Mouse (Mus musculus) liver, embryonic 16.5 days (tissue): ENCODE data around the gene Rnf121. TPM values are rescaled to one million over a fixed set of nuclear protein-coding genes. Genes with fewer than 3 reads are reported as not detected.

ENCODE experiments used
- ATAC-seq: fragments of 200-750 bp; cut with Nextera tagmentation; 2 replicates; pipeline ENCODE4 v1.8.0; 2017; ENCODE audit warnings: low read depth, mild to moderate bottlenecking, moderate number of reproducible peaks, moderate library complexity
- H3K27ac ChIP-seq: fragments of 300-500 bp; sonication (generic); 2 replicates; pipeline ENCODE4 v1.5.1; 2014; ENCODE audit warnings: mild to moderate bottlenecking, low read length
- H3K27me3 ChIP-seq: fragments of 300-500 bp; sonication (generic); 2 replicates; pipeline ENCODE4 v1.6.1; 2014; ENCODE audit warnings: low read depth, low read length, mixed read lengths; ENCODE audit not compliant: control insufficient read depth, insufficient read depth
- H3K36me3 ChIP-seq: fragments of 300-500 bp; sonication (generic); 2 replicates; pipeline ENCODE4 v1.6.1; 2014; ENCODE audit warnings: mild to moderate bottlenecking; ENCODE audit not compliant: control insufficient read depth, insufficient read depth
- H3K4me1 ChIP-seq: fragments of 300-500 bp; sonication (generic); 2 replicates; pipeline ENCODE4 v1.6.1; 2014; ENCODE audit warnings: low read depth, low read length, mixed read lengths; ENCODE audit not compliant: control insufficient read depth
- H3K4me2 ChIP-seq: fragments of 300-500 bp; sonication (generic); 2 replicates; pipeline ENCODE4 v1.6.1; 2014; ENCODE audit warnings: low read depth, low read length, mixed read lengths
- H3K4me3 ChIP-seq: fragments of 300-500 bp; sonication (generic); 2 replicates; pipeline ENCODE4 v1.5.1; 2014; ENCODE audit warnings: low read depth, mild to moderate bottlenecking, low read length
- H3K9ac ChIP-seq: fragments of 300-500 bp; sonication (generic); 2 replicates; pipeline ENCODE4 v1.6.1; 2014; ENCODE audit warnings: low read depth, low read length
- H3K9me3 ChIP-seq: fragments of 300-500 bp; sonication (generic); replicated peaks from 2 replicates; pipeline ENCODE4 v1.6.1; 2016; ENCODE audit warnings: low read length; ENCODE audit not compliant: control insufficient read depth
- WGBS: fragments of 180-500 bp; shearing (Covaris S2); extraction: QIAGEN DNeasy Blood & Tissue Kit; methylation state at CpG from one replicate; pipeline ENCODE4 v1.1.7; 2014; ENCODE audit not compliant: insufficient replicate concordance; 5-methylcytosine and 5-hydroxymethylcytosine counted together
- polyA plus RNA-seq: library from polyadenylated mRNA; unstranded; fragments of >200 nt; fragmentation: Nextera tagmentation; extraction: Ambion mirVana; gene quantifications from 2 replicates; pipeline ENCODE4 v1.2.1, GENCODE M21; 2015

Gene Rnf121
- polyA plus RNA-seq, 1 experiment from 2014 or later: 11.6 TPM

GRCm38 (mm10) chr7:102017452-102017851 lies 47.8 kb downstream of the Rnf121 start:
- Histone ChIP-seq H3K27me3 (no peaks in the 10 kb centered on the region), H3K9ac (no peak overlapping the region), H3K4me1 (no peaks in the 10 kb centered on the region), H3K4me2 (peak overlapping the region; percentile 2; the same call in 1 of the 2 replicates), H3K4me3 (no peak overlapping the region), H3K9me3 (no peaks in the 10 kb centered on the region), H3K27ac (peak overlapping the region; percentile 19; the same call in 1 of the 2 replicates), H3K36me3 (peaks cover 48% of the 10 kb centered on the region)
- WGBS: 62% methylated on average over 5 of the region's 5 CpGs
- no peak for ATAC-seq

- Histone ChIP-seq H3K27ac (0 out of 2 replicates have a peak overlapping the region, but pooled peaks have one; percentile 19), H3K9ac (no peak overlapping the region), H3K36me3 (peaks cover 51% of the 10 kb centered on the region), H3K4me3 (no peak overlapping the region), H3K9me3 (no peaks in the 10 kb centered on the region), H3K27me3 (no peaks in the 10 kb centered on the region), H3K4me2 (no peak overlapping the region), H3K4me1 (no peaks in the 10 kb centered on the region)
- WGBS: 69% methylated on average over 4 of the region's 4 CpGs
- ATAC-seq: no peak
Observed at GRCm38 (mm10) chr7:102016936-102017335, 48.3 kb downstream of the Rnf121 start.

GRCm38 (mm10) chr7:102014995-102015394 lies 50.3 kb downstream of the Rnf121 start:
- H3K36me3 ChIP-seq: peaks cover 67% of the 10 kb centered on the region
- ATAC-seq: no peak
- 90% methylated on average over 2 of the region's 2 CpGs for WGBS
- no peak overlapping the region for H3K9ac ChIP-seq
- H3K9me3 ChIP-seq: no peaks in the 10 kb centered on the region
- no peak overlapping the region for H3K4me2 ChIP-seq
- H3K4me3 ChIP-seq: no peak overlapping the region
- H3K4me1 ChIP-seq: no peaks in the 10 kb centered on the region; the same call in 1 of the 2 replicates
- no peaks in the 10 kb centered on the region for H3K27me3 ChIP-seq
- H3K27ac ChIP-seq: no peak overlapping the region

GRCm38 (mm10) chr7:102013416-102013815 lies 51.9 kb downstream of the Rnf121 start:
- no peaks in the 10 kb centered on the region for H3K27me3 ChIP-seq
- H3K27ac ChIP-seq: no peak overlapping the region
- no peak for ATAC-seq
- peaks cover 83% of the 10 kb centered on the region for H3K36me3 ChIP-seq
- H3K4me1 ChIP-seq: no peaks in the 10 kb centered on the region; the same call in 1 of the 2 replicates
- H3K9ac ChIP-seq: no peak overlapping the region
- WGBS: 85% methylated on average over 8 of the region's 8 CpGs
- no peaks in the 10 kb centered on the region for H3K9me3 ChIP-seq
- no peak overlapping the region for H3K4me3 ChIP-seq
- H3K4me2 ChIP-seq: no peak overlapping the region

GRCm38 (mm10) chr7:102011855-102012254 lies 53.4 kb downstream of the Rnf121 start:
- Histone ChIP-seq H3K4me3 (no peak overlapping the region), H3K36me3 (peaks cover 86% of the 10 kb centered on the region), H3K9me3 (no peaks in the 10 kb centered on the region), H3K4me2 (no peak overlapping the region), H3K9ac (no peak overlapping the region), H3K4me1 (peaks cover under 1% of the 10 kb centered on the region), H3K27ac (no peak overlapping the region), H3K27me3 (no peaks in the 10 kb centered on the region)
- no peak for ATAC-seq
- WGBS: 93% methylated on average over 9 of the region's 9 CpGs

- Histone ChIP-seq H3K4me2 (peak overlapping the region; percentile 27), H3K9me3 (no peaks in the 10 kb centered on the region), H3K4me1 (peaks cover 26% of the 10 kb centered on the region), H3K27ac (peak overlapping the region; percentile 33; the same call in 1 of the 2 replicates), H3K36me3 (peaks cover 59% of the 10 kb centered on the region), H3K27me3 (no peaks in the 10 kb centered on the region), H3K4me3 (no peak overlapping the region), H3K9ac (no peak overlapping the region)
- 35% methylated on average over 1 of the region's 1 CpGs for WGBS
- ATAC-seq: peak; percentile 86
Observed at GRCm38 (mm10) chr7:102006520-102006919, 58.7 kb downstream of the Rnf121 start.

GRCm38 (mm10) chr7:102000921-102001630 lies 64.2 kb downstream of the Rnf121 start:
- no peak for ATAC-seq
- Histone ChIP-seq H3K27ac (no peak overlapping the region), H3K27me3 (no peaks in the 10 kb centered on the region), H3K4me2 (no peak overlapping the region), H3K9me3 (no peaks in the 10 kb centered on the region), H3K9ac (no peak overlapping the region), H3K4me3 (no peak overlapping the region), H3K4me1 (peaks cover 17% of the 10 kb centered on the region), H3K36me3 (peaks cover 73% of the 10 kb centered on the region)
- WGBS: 93% methylated on average over 26 of the region's 26 CpGs

GRCm38 (mm10) chr7:102000296-102000695 lies 65.0 kb downstream of the Rnf121 start:
- Histone ChIP-seq H3K27me3 (no peaks in the 10 kb centered on the region), H3K27ac (no peak overlapping the region), H3K4me3 (no peak overlapping the region), H3K9ac (no peak overlapping the region), H3K4me1 (peaks cover 10% of the 10 kb centered on the region), H3K9me3 (no peaks in the 10 kb centered on the region), H3K36me3 (peaks cover 80% of the 10 kb centered on the region), H3K4me2 (no peak overlapping the region)
- WGBS: 94% methylated on average over 8 of the region's 8 CpGs
- ATAC-seq: no peak

GRCm38 (mm10) chr7:101999461-102000151 lies 65.7 kb downstream of the Rnf121 start:
- WGBS: 96% methylated on average over 15 of the region's 15 CpGs
- no peak for ATAC-seq

More at GRCm38 (mm10) chr7:101999461-102000151, 65.7 kb downstream of the Rnf121 start:
- H3K4me2 ChIP-seq: no peak overlapping the region
- no peak overlapping the region for H3K27ac ChIP-seq
- no peak overlapping the region for H3K9ac ChIP-seq
- peaks cover 8% of the 10 kb centered on the region for H3K4me1 ChIP-seq
- no peaks in the 10 kb centered on the region for H3K9me3 ChIP-seq
- no peak overlapping the region for H3K4me3 ChIP-seq
- no peaks in the 10 kb centered on the region for H3K27me3 ChIP-seq
- H3K36me3 ChIP-seq: peaks cover 81% of the 10 kb centered on the region
